Mouse (Mus musculus) lung, postnatal 14 days (tissue): ENCODE measurements around the gene Dhtkd1.
"Not testable (repeated sequence)": the region's sequence is repeated elsewhere in the genome, so short reads cannot be mapped to it uniquely, and the experiment has no call there.

Source experiments
- DNase-seq: peaks from one replicate; pipeline ENCODE4 v3.0.0; 2021

The Dhtkd1 gene

GRCm38 (mm10) chr2:5942416-5943032 lies at the start of gene Dhtkd1:
Dhtkd1 (minus strand) TSS chr2:5942792.
- DNase-seq = peak; percentile 56

GRCm38 (mm10) chr2:5977532-5977931 lies 34.9 kb upstream of the Dhtkd1 start:
- DNase-seq = no peak

- DNase-seq = not testable (repeated sequence)
These were observed 28.0 kb upstream of the Dhtkd1 start for GRCm38 (mm10) chr2:5970629-5971028.

GRCm38 (mm10) chr2:5965972-5966371 lies 23.4 kb upstream of the Dhtkd1 start:
- DNase-seq = no peak

GRCm38 (mm10) chr2:5963729-5964128 lies 21.1 kb upstream of the Dhtkd1 start:
- not testable (repeated sequence) for DNase-seq

- DNase-seq = no peak
These were observed 19.7 kb upstream of the Dhtkd1 start for GRCm38 (mm10) chr2:5962265-5962664.

GRCm38 (mm10) chr2:5957705-5958104 lies 15.1 kb upstream of the Dhtkd1 start:
- DNase-seq = no peak

GRCm38 (mm10) chr2:5951621-5952211 lies 9.1 kb upstream of the Dhtkd1 start:
- DNase-seq = peak; percentile 58

GRCm38 (mm10) chr2:5950766-5951595 lies 8.4 kb upstream of the Dhtkd1 start, which contains the start of gene Upf2:
Upf2 (plus strand) TSS chr2:5951469.
- DNase-seq = peak; percentile 96

GRCm38 (mm10) chr2:5950305-5950704 lies 7.7 kb upstream of the Dhtkd1 start:
- peak; percentile 24 for DNase-seq

- DNase-seq = not testable (repeated sequence)
These were observed 7.2 kb upstream of the Dhtkd1 start for GRCm38 (mm10) chr2:5949821-5950220.

- no peak for DNase-seq
These were observed 6.4 kb upstream of the Dhtkd1 start for GRCm38 (mm10) chr2:5948964-5949363.

GRCm38 (mm10) chr2:5946876-5947275 lies 4.3 kb upstream of the Dhtkd1 start:
- DNase-seq = no peak

- no peak for DNase-seq
These were observed 3.0 kb upstream of the Dhtkd1 start for GRCm38 (mm10) chr2:5945629-5946028.

- DNase-seq = no peak
These were observed 479 bp upstream of the Dhtkd1 start for GRCm38 (mm10) chr2:5943071-5943470.

GRCm38 (mm10) chr2:5941861-5942415 lies 654 bp downstream of the Dhtkd1 start:
- DNase-seq = no peak

GRCm38 (mm10) chr2:5940936-5941335 lies 1.7 kb downstream of the Dhtkd1 start:
- no peak for DNase-seq

- DNase-seq = no peak
These were observed 2.7 kb downstream of the Dhtkd1 start for GRCm38 (mm10) chr2:5939911-5940310.

- no peak for DNase-seq
These were observed 3.3 kb downstream of the Dhtkd1 start for GRCm38 (mm10) chr2:5939319-5939718.

- DNase-seq = no peak
These were observed 6.0 kb downstream of the Dhtkd1 start for GRCm38 (mm10) chr2:5936550-5936949.

GRCm38 (mm10) chr2:5936068-5936467 lies 6.5 kb downstream of the Dhtkd1 start:
- no peak for DNase-seq

- DNase-seq = no peak
These were observed 7.7 kb downstream of the Dhtkd1 start for GRCm38 (mm10) chr2:5934936-5935335.

GRCm38 (mm10) chr2:5931938-5932337 lies 10.7 kb downstream of the Dhtkd1 start:
- no peak for DNase-seq
